Mouse (Mus musculus) small intestine, adult 2 months (tissue): Measurements from ENCODE around the gene Eno1.

Experiments used
- CTCF ChIP-seq: fragments of 200-500 bp; IDR thresholded peaks from 2 replicates; pipeline ENCODE4 v1.5.1; 2012; ENCODE audit warnings: low read depth, mild to moderate bottlenecking, control low read depth, inconsistent platforms, low read length, moderate library complexity, mixed read lengths; ENCODE audit not compliant: insufficient replicate concordance, insufficient read length; ENCODE audit errors: extremely low read depth
- POLR2A ChIP-seq: fragments of 200-500 bp; IDR thresholded peaks from 2 replicates; pipeline ENCODE4 v1.6.1; 2012; ENCODE audit warnings: low read depth, mild to moderate bottlenecking, control low read depth, inconsistent platforms, low read length, moderate library complexity

DNA sequence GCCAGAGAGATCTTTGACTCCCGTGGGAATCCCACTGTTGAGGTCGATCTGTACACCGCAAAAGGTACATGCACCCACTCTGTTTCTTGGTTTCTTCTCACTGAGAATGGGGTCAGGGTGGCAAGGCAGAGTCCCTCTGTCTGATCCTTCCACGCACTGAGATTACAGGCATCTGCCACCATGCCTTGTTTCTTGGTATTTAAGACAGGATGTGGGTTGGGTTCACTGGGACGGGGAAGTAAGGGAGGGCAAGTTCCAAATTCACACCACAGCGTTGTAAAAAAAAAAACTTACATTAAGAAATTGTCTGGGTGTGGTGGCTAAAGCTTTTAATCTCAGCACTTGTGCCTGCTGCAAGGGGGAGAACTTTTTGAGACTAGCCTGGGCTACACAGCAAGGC lies 3.0 kb downstream of the Eno1 start:
- no peak for TF ChIP-seq CTCF
- TF ChIP-seq POLR2A = no peak
